Mouse (Mus musculus): ENCODE results near the gene Ntn4. TPM values are rescaled to one million over a fixed set of nuclear protein-coding genes. Genes with fewer than 3 reads are reported as not detected.

The Ntn4 gene
- total and polyA plus RNA-seq, 2 experiments from 2014 or later = 0.64 to 5.2 TPM

DNA sequence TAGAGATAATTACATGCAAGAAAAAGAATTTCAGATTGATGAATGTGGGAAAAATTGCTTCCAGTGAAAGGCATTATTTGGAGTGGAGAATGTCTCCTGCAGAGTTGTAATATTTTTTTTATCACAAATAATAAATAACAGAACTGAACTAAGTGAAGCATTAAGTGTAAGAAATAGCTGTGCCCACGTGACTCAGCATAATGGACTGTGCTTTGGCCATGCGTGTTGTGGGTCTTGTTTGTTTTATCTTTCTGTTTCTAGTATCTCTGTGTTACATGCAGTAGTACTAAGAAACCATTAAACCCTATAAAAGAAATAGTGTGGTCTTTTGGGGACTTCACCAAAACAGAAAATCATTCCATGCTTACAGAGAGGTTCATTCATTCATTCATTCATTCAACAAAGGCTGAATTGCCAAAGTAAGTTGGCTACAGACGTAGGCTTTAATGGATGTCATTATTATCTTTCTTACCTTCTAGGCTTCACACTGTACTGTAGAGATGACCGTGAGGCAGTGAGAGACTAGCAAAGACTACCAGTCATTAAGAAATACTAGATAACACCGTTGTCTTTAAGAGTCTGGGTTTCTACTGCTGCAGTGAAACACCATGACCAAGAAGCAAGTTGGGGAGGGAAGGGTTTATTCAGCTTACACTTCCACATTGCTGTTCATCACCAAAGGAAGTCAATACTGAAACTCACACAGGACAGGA is 81.3 kb downstream of the Ntn4 start:
- Histone ChIP-seq H3K4me2 (ENCODE audit: low read depth, low read length, poor library complexity, severe bottlenecking) (no peak overlapping the region), H3K4me3 (ENCODE audit: low read depth, low read length) (no peak overlapping the region), H3K27ac (ENCODE audit: low read depth, low read length) (no peak overlapping the region), H3K9me3 (ENCODE audit: low read length) (no peaks in the 10 kb centered on the region), H3K27me3 (ENCODE audit: insufficient read depth, low read length) (no peaks in the 10 kb centered on the region), H3K9ac (replicated peaks; ENCODE audit: low read length, poor library complexity, severe bottlenecking) (no peak overlapping the region), H3K4me1 (ENCODE audit: insufficient read depth, low read length) (no peaks in the 10 kb centered on the region), H3K36me3 (ENCODE audit: insufficient read depth, low read length) (no peaks in the 10 kb centered on the region)
- ATAC-seq (ENCODE audit: low FRiP score) = no peak
- no peak for TF ChIP-seq CTCF (IDR thresholded peaks at IDR 0.05)
- WGBS = 94% methylated on average over 5 of the region's 5 CpGs
- DNase-seq (ENCODE audit: low spot score) = no peak

DNA sequence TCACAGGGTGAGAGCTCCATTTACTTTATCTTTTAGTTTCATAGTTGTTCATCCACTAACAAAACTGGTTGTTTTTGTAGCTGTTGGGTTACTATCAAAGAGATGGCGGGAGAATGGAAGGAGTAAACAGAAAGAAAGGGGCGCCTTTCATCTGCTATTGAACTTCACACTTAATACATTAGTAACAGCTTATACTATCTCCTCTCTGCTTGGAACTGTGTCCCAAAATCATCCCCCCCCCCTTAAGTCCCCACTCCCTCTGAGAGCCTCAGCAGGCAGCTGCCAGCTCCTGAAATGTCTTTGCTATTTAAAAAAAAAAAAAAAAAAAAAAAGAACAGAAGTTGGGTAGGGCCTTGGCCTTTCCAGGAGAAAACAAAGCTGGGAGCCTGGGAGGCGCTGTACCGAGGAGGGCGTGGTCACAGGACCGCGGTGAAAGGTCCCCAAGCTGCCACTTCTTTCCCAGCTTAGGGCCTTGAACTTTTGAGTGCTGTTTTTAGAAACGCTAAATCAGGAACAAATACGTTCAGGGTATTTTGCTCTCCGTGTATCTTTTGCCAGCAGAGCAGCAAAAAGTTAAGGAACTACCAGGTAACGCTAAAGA is 83.6 kb downstream of the Ntn4 start:
- no peak for TF ChIP-seq CTCF (IDR thresholded peaks at IDR 0.05)
- Histone ChIP-seq H3K4me3 (ENCODE audit: low read depth, low read length) (no peak overlapping the region), H3K9ac (replicated peaks; ENCODE audit: low read length, poor library complexity, severe bottlenecking) (no peak overlapping the region), H3K4me1 (ENCODE audit: insufficient read depth, low read length) (no peaks in the 10 kb centered on the region), H3K4me2 (ENCODE audit: low read depth, low read length, poor library complexity, severe bottlenecking) (no peak overlapping the region), H3K36me3 (ENCODE audit: insufficient read depth, low read length) (no peaks in the 10 kb centered on the region), H3K27me3 (ENCODE audit: insufficient read depth, low read length) (no peaks in the 10 kb centered on the region), H3K9me3 (ENCODE audit: low read length) (no peaks in the 10 kb centered on the region), H3K27ac (ENCODE audit: low read depth, low read length) (no peak overlapping the region)
- 18% methylated on average over 11 of the region's 11 CpGs for WGBS
- DNase-seq (ENCODE audit: low spot score) = no peak
- ATAC-seq (ENCODE audit: low FRiP score) = no peak

DNA sequence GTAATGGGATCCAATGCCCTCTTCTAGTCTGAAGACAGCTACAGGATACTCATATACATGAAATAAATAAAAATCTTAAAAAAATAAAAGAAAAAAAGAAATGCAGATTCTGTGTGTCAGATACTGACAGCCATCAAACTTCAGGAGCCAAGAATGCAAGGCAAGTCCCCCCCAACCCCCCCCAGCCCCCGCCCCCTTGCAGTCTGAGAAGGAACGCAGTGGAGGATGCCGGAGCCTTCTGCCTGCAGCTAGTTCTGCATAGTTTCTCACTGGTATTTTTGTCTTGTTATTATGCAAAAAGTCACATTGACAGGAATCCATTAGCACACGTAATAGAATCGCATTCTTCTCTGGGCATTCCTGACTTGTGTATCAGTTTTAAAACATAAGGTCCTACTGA is 87.7 kb downstream of the Ntn4 start:
- Histone ChIP-seq H3K27me3 (ENCODE audit: insufficient read depth, low read length) (no peaks in the 10 kb centered on the region), H3K9ac (replicated peaks; ENCODE audit: low read length, poor library complexity, severe bottlenecking) (no peak overlapping the region), H3K4me1 (ENCODE audit: insufficient read depth, low read length) (no peaks in the 10 kb centered on the region), H3K36me3 (ENCODE audit: insufficient read depth, low read length) (no peaks in the 10 kb centered on the region), H3K4me3 (ENCODE audit: low read depth, low read length) (no peak overlapping the region), H3K9me3 (ENCODE audit: low read length) (no peaks in the 10 kb centered on the region), H3K4me2 (ENCODE audit: low read depth, low read length, poor library complexity, severe bottlenecking) (no peak overlapping the region), H3K27ac (ENCODE audit: low read depth, low read length) (no peak overlapping the region)
- DNase-seq (ENCODE audit: low spot score) (no peak), ATAC-seq (ENCODE audit: low FRiP score) (no peak)
- no peak for TF ChIP-seq CTCF (IDR thresholded peaks at IDR 0.05)
- WGBS = 62% methylated on average over 5 of the region's 5 CpGs

DNA sequence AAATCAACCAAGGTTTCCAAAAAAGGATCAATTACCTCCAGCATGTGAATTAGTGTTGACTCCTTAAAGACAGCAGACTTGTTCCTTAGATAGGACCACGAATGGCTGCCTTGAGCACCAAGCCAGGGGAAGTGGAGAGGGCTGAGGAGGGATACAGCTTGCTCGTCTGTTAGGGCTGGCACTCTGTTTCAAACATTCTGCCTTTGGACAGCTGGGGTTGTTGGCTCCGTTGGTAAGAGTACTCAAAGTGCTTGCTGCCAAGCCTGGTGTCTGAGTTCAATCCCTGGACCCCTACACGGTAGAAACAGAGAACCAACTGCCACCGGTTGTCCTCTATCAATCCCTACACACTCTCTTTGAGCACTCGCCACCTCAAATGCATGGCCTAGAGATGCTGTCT is 90.0 kb downstream of the Ntn4 start:
- DNase-seq (ENCODE audit: low spot score) = peak; percentile 33
- WGBS = 91% methylated on average over 6 of the region's 6 CpGs
- no peak overlapping the region for H3K9ac ChIP-seq (replicated peaks; ENCODE audit: low read length, poor library complexity, severe bottlenecking)

DNA sequence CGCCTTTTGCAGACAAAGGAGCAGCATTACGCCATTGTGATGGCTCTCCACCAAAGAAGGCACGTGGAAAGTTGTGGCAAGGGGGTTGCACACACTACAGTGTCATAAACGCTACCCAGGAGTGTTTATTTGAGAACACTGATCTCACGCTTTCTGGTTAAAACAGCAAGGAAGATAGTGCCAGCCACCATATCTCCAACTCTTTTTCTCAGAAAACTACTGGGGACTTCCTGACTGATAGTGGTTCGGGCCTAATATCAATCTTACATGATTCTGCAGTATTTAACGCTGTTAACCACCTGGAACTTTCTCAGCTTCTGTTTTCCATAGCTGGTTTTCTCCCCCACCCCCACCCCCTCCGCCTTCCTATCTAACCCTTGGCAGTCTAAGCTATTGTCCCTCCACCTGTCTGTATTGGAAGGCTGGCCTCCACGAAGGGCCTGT is 90.8 kb downstream of the Ntn4 start:
- Histone ChIP-seq H3K4me3 (ENCODE audit: low read depth, low read length) (no peak overlapping the region), H3K9ac (replicated peaks; ENCODE audit: low read length, poor library complexity, severe bottlenecking) (no peak overlapping the region), H3K27ac (ENCODE audit: low read depth, low read length) (no peak overlapping the region), H3K9me3 (ENCODE audit: low read length) (no peaks in the 10 kb centered on the region), H3K27me3 (ENCODE audit: insufficient read depth, low read length) (no peaks in the 10 kb centered on the region), H3K36me3 (ENCODE audit: insufficient read depth, low read length) (no peaks in the 10 kb centered on the region), H3K4me2 (ENCODE audit: low read depth, low read length, poor library complexity, severe bottlenecking) (no peak overlapping the region), H3K4me1 (ENCODE audit: insufficient read depth, low read length) (no peaks in the 10 kb centered on the region)
- no peak for TF ChIP-seq CTCF (IDR thresholded peaks at IDR 0.05)
- DNase-seq (ENCODE audit: low spot score) (no peak), ATAC-seq (ENCODE audit: low FRiP score) (no peak)
- 83% methylated on average over 9 of the region's 9 CpGs for WGBS

More for the DNA sequence above, 90.0 kb downstream of the Ntn4 start:
- no peak for TF ChIP-seq CTCF (IDR thresholded peaks at IDR 0.05)
- Histone ChIP-seq H3K4me3 (ENCODE audit: low read depth, low read length) (no peak overlapping the region), H3K27ac (ENCODE audit: low read depth, low read length) (no peak overlapping the region), H3K9me3 (ENCODE audit: low read length) (no peaks in the 10 kb centered on the region), H3K4me2 (ENCODE audit: low read depth, low read length, poor library complexity, severe bottlenecking) (no peak overlapping the region), H3K36me3 (ENCODE audit: insufficient read depth, low read length) (no peaks in the 10 kb centered on the region), H3K27me3 (ENCODE audit: insufficient read depth, low read length) (no peaks in the 10 kb centered on the region), H3K4me1 (ENCODE audit: insufficient read depth, low read length) (no peaks in the 10 kb centered on the region)
- ATAC-seq (ENCODE audit: low FRiP score) = no peak

DNA sequence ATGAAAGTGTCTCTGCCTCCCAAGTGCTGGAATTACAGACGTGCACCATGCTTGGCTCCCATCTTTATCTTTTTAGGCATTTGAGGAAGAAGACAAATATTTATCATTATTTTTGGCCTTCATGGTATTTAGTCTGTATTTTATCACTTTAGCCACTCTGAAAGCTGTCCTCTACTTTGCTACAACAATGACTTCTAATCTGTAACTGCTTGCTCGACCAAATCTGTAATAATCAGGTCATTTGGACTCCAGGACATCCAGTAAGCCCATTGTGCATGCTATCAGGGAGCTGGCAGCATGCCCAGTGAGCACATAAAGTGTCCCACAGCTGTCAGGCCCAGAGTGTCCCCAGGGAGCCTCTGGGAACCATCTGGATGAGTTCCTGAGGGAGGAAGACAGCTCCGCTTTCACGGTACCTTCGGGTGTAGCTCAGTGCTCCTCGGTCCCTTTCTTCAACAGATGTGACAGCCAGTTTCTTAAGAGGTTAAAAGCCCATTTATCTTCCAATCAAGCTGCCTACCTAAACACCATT is 95.7 kb downstream of the Ntn4 start:
- TF ChIP-seq CTCF (IDR thresholded peaks at IDR 0.05) = no peak
- Histone ChIP-seq H3K4me3 (ENCODE audit: low read depth, low read length) (no peak overlapping the region), H3K36me3 (ENCODE audit: insufficient read depth, low read length) (no peaks in the 10 kb centered on the region), H3K4me1 (ENCODE audit: insufficient read depth, low read length) (no peaks in the 10 kb centered on the region), H3K4me2 (ENCODE audit: low read depth, low read length, poor library complexity, severe bottlenecking) (no peak overlapping the region), H3K27me3 (ENCODE audit: insufficient read depth, low read length) (no peaks in the 10 kb centered on the region), H3K9me3 (ENCODE audit: low read length) (no peaks in the 10 kb centered on the region), H3K27ac (ENCODE audit: low read depth, low read length) (no peak overlapping the region), H3K9ac (replicated peaks; ENCODE audit: low read length, poor library complexity, severe bottlenecking) (no peak overlapping the region)
- 25% methylated on average over 6 of the region's 6 CpGs for WGBS
- ATAC-seq (ENCODE audit: low FRiP score) = no peak
- DNase-seq (ENCODE audit: low spot score) = peak; percentile 69

Measured in midbrain, postnatal 0 days (tissue).